Mouse (Mus musculus) liver, embryonic 14.5 days (tissue): ENCODE measurements at regions not wholly inside any gene's neighbourhood (a gene's known extent, or its start where the extent isn't known, plus 50 kb on each side); places are given as distances from the start of the nearest gene placed in this dataset.

Source experiments
- ATAC-seq: fragments of 200-750 bp; cut with Nextera tagmentation; 2 replicates; pipeline ENCODE4 v1.8.0; 2017; ENCODE audit warnings: moderate number of reproducible peaks, mild to moderate bottlenecking, moderate library complexity; ENCODE audit not compliant: insufficient read depth
- DNase-seq, 3 experiments: peaks; one replicate each; pipeline ENCODE4 v3.0.0-alpha.2; 2012 to 2013; ENCODE audit warnings: low read depth in 3 of 3, low spot score in 3 of 3
- H3K27ac ChIP-seq: fragments of 300-500 bp; sonication (generic); 2 replicates; pipeline ENCODE4 v1.5.1; 2014; ENCODE audit warnings: moderate library complexity, mild to moderate bottlenecking, control low read depth, inconsistent platforms
- H3K27me3 ChIP-seq: fragments of 300-500 bp; sonication (generic); 2 replicates; pipeline ENCODE4 v1.6.1; 2014; ENCODE audit warnings: mild to moderate bottlenecking, low read length, moderate library complexity; ENCODE audit not compliant: control insufficient read depth, insufficient read depth
- H3K36me3 ChIP-seq: fragments of 300-500 bp; sonication (generic); replicated peaks from 2 replicates; pipeline ENCODE4 v1.6.1; 2014; ENCODE audit warnings: low read depth; ENCODE audit not compliant: control insufficient read depth, insufficient read depth
- H3K4me1 ChIP-seq, 2 experiments: fragments of 200-500 bp in 1 of 2; fragments of 300-500 bp in 1 of 2; sonication (generic) in 1 of 2; replicated peaks; 2 replicates each; pipeline ENCODE4 v1.6.1; 2012 to 2014; ENCODE audit warnings: antibody characterized with exemption in 1 of 2, inconsistent platforms in 1 of 2, low read length in 1 of 2; ENCODE audit not compliant: control insufficient read depth in 2 of 2, insufficient read depth in 2 of 2
- H3K4me2 ChIP-seq: fragments of 300-500 bp; sonication (generic); 2 replicates; pipeline ENCODE4 v1.6.1; 2014; ENCODE audit warnings: low read depth, mild to moderate bottlenecking, control low read depth, moderate library complexity
- H3K4me3 ChIP-seq, 2 experiments: fragments of 200-500 bp in 1 of 2; fragments of 300-500 bp in 1 of 2; sonication (generic) in 1 of 2; 2 replicates each; pipeline ENCODE4 v1.5.1; 2012 to 2014; ENCODE audit warnings: low read depth in 2 of 2, low read length in 2 of 2, mild to moderate bottlenecking in 2 of 2, control low read depth in 1 of 2, inconsistent platforms in 1 of 2, moderate library complexity in 1 of 2; ENCODE audit not compliant: insufficient read depth in 1 of 2
- H3K9ac ChIP-seq: fragments of 300-500 bp; sonication (generic); replicated peaks from 2 replicates; pipeline ENCODE4 v1.6.1; 2014; ENCODE audit warnings: mild to moderate bottlenecking, control low read depth, moderate library complexity
- H3K9me3 ChIP-seq: fragments of 300-500 bp; sonication (generic); 2 replicates; pipeline ENCODE4 v1.6.1; 2016; ENCODE audit warnings: low read length, mixed read lengths; ENCODE audit not compliant: control insufficient read depth
- CTCF ChIP-seq: IDR thresholded peaks from 2 replicates; pipeline ENCODE4 v1.5.1; 2016; ENCODE audit warnings: antibody characterized with exemption, low read depth, control low read depth
- EP300 ChIP-seq: IDR thresholded peaks from 2 replicates; pipeline ENCODE4 v1.6.1; 2016; ENCODE audit warnings: antibody characterized with exemption, low read depth
- WGBS: fragments of 180-500 bp; shearing (Covaris S2); extraction: QIAGEN DNeasy Blood & Tissue Kit; methylation state at CpG from one replicate; pipeline ENCODE4 v1.1.7; 2014; ENCODE audit not compliant: insufficient replicate concordance; 5-methylcytosine and 5-hydroxymethylcytosine counted together

GRCm38 (mm10) chr16:19151110-19151509, 162.8 kb downstream of the Olfr164 start:
- Histone ChIP-seq H3K36me3 (no peaks in the 10 kb centered on the region), H3K4me3 (no peak overlapping the region), H3K4me2 (no peak overlapping the region), H3K27me3 (no peaks in the 10 kb centered on the region), H3K9ac (no peak overlapping the region), H3K27ac (no peak overlapping the region), H3K9me3 (no peaks in the 10 kb centered on the region), H3K4me1 (no peaks in the 10 kb centered on the region)
- WGBS, result 34% methylated on average over 2 of the region's 2 CpGs
- no peak for TF ChIP-seq EP300
- TF ChIP-seq CTCF, result no peak
- no peak for ATAC-seq
- no peak for DNase-seq

GRCm38 (mm10) chr16:19150582-19150981, 163.3 kb downstream of the Olfr164 start:
- H3K4me1 ChIP-seq, result no peaks in the 10 kb centered on the region
- H3K4me3 ChIP-seq, result no peak overlapping the region
- TF ChIP-seq EP300 (no peak), CTCF (no peak)
- no peak overlapping the region for H3K27ac ChIP-seq
- no peaks in the 10 kb centered on the region for H3K9me3 ChIP-seq
- no peak for DNase-seq
- ATAC-seq, result no peak
- H3K27me3 ChIP-seq, result no peaks in the 10 kb centered on the region
- no peaks in the 10 kb centered on the region for H3K36me3 ChIP-seq
- WGBS, result 40% methylated on average over 2 of the region's 2 CpGs
- no peak overlapping the region for H3K9ac ChIP-seq
- H3K4me2 ChIP-seq, result no peak overlapping the region

- no peaks in the 10 kb centered on the region for H3K27me3 ChIP-seq
- 56% methylated on average over 2 of the region's 2 CpGs for WGBS
- no peak overlapping the region for H3K4me2 ChIP-seq
- H3K4me1 ChIP-seq, result no peaks in the 10 kb centered on the region
- no peak for ATAC-seq
- no peaks in the 10 kb centered on the region for H3K9me3 ChIP-seq
- no peak overlapping the region for H3K4me3 ChIP-seq
- no peak for DNase-seq
- no peaks in the 10 kb centered on the region for H3K36me3 ChIP-seq
- no peak overlapping the region for H3K9ac ChIP-seq
- peak; percentile 17; the same call in 1 of the 2 replicates for TF ChIP-seq CTCF
- no peak for TF ChIP-seq EP300
- H3K27ac ChIP-seq, result no peak overlapping the region
These were observed 167.4 kb downstream of the Olfr164 start for GRCm38 (mm10) chr16:19146290-19146983.
